Mouse (Mus musculus) thymus, adult 2 months (tissue): ENCODE measurements at regions not wholly inside any gene's neighbourhood (a gene's known extent, or its start where the extent isn't known, plus 50 kb on each side); places are given as distances from the start of the nearest gene placed in this dataset.

Source experiments
- CTCF ChIP-seq: fragments of 200-500 bp; IDR thresholded peaks from 2 replicates; pipeline ENCODE4 v1.5.1; 2012; ENCODE audit warnings: mild to moderate bottlenecking, control low read depth, low read length, moderate library complexity, borderline replicate concordance; ENCODE audit not compliant: control insufficient read depth, poor library complexity, insufficient read depth; ENCODE audit errors: extremely low read depth
- POLR2A ChIP-seq: fragments of 200-500 bp; IDR thresholded peaks from 2 replicates; pipeline ENCODE4 v1.6.1; 2012; ENCODE audit warnings: mild to moderate bottlenecking, low read length, control low read depth, moderate library complexity; ENCODE audit not compliant: control insufficient read depth, poor library complexity, insufficient read depth; ENCODE audit errors: extremely low read depth

DNA sequence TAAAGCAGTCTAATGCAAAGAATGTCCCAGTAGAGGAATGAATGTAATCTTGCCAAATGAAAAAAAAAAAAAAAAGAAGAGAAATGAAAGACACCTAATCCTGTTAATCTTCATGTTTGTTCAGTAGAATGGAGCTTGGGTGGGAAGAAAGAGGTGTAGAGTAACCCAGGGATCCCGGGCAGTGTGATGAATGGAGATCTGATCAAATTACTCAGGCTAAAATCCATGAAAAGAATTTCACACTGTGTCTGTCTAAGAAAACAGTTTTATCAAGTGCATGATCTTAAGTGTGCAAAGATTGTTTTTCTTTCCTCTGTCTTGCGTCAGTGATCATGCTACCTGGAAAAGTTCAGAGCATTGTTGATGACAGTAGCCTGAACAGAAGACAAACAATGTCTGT, 333.9 kb upstream of the Slc10a2 start:
- TF ChIP-seq POLR2A (no peak), CTCF (no peak)
